Mouse (Mus musculus) kidney, embryonic 16.5 days (tissue): Measurements from ENCODE around the gene Ncl. TPM values are rescaled to one million over a fixed set of nuclear protein-coding genes. Genes with fewer than 3 reads are reported as not detected.

ENCODE experiments used
- ATAC-seq: fragments of 200-750 bp; cut with Nextera tagmentation; 2 replicates; pipeline ENCODE4 v1.8.0; 2017; ENCODE audit warnings: moderate TSS enrichment; ENCODE audit not compliant: low FRiP score, low TSS enrichment
- H3K27ac ChIP-seq: fragments of 300-500 bp; sonication (generic); 2 replicates; pipeline ENCODE4 v1.5.1; 2014; ENCODE audit warnings: low read length
- H3K27me3 ChIP-seq: fragments of 300-500 bp; sonication (generic); 2 replicates; pipeline ENCODE4 v1.6.1; 2014; ENCODE audit warnings: low read length, control low read depth, mixed read lengths; ENCODE audit not compliant: insufficient read depth
- H3K36me3 ChIP-seq: fragments of 300-500 bp; sonication (generic); 2 replicates; pipeline ENCODE4 v1.6.1; 2014; ENCODE audit warnings: low read length, control low read depth, mixed read lengths; ENCODE audit not compliant: insufficient read depth
- H3K4me1 ChIP-seq: fragments of 300-500 bp; sonication (generic); 2 replicates; pipeline ENCODE4 v1.6.1; 2014; ENCODE audit warnings: low read length, control low read depth, mixed read lengths; ENCODE audit not compliant: insufficient read depth
- H3K4me2 ChIP-seq: fragments of 300-500 bp; sonication (generic); replicated peaks from 2 replicates; pipeline ENCODE4 v1.6.1; 2014; ENCODE audit warnings: low read depth, low read length
- H3K4me3 ChIP-seq: fragments of 300-500 bp; sonication (generic); 2 replicates; pipeline ENCODE4 v1.5.1; 2014; ENCODE audit warnings: mild to moderate bottlenecking, low read length
- H3K9ac ChIP-seq: fragments of 300-500 bp; sonication (generic); replicated peaks from 2 replicates; pipeline ENCODE4 v1.6.1; 2014; ENCODE audit warnings: low read length
- H3K9me3 ChIP-seq: fragments of 300-500 bp; sonication (generic); 2 replicates; pipeline ENCODE4 v1.6.1; 2016; ENCODE audit warnings: low read length, control low read depth
- whole genome bisulfite sequencing: fragments of 180-500 bp; shearing (Covaris S2); extraction: QIAGEN DNeasy Blood & Tissue Kit; methylation state at CpG from one replicate; pipeline ENCODE4 v1.1.7; 2014; 5-methylcytosine and 5-hydroxymethylcytosine counted together
- polyA plus RNA-seq: library from polyadenylated mRNA; unstranded; fragments of >200 nt; fragmentation: Nextera tagmentation; extraction: Ambion mirVana; gene quantifications from 2 replicates; pipeline ENCODE4 v1.2.1, GENCODE M21; 2015

Ncl gene
- polyA plus RNA-seq, 1 experiment from 2014 or later = 432 TPM

GRCm38 (mm10) chr1:86363671-86364070 lies 4.5 kb upstream of the Ncl start:
- Histone ChIP-seq H3K4me2 (no peak overlapping the region), H3K9me3 (no peaks in the 10 kb centered on the region), H3K36me3 (no peaks in the 10 kb centered on the region), H3K4me1 (peaks cover 11% of the 10 kb centered on the region), H3K9ac (no peak overlapping the region), H3K4me3 (no peak overlapping the region), H3K27ac (no peak overlapping the region), H3K27me3 (no peaks in the 10 kb centered on the region)
- WGBS = 18% methylated on average over 6 of the region's 6 CpGs
- ATAC-seq = no peak

GRCm38 (mm10) chr1:86361852-86362615 lies 2.8 kb upstream of the Ncl start:
- WGBS = 80% methylated on average over 4 of the region's 4 CpGs
- H3K4me2 ChIP-seq = no peak overlapping the region

GRCm38 (mm10) chr1:86360441-86360840 lies 1.2 kb upstream of the Ncl start:
- 16% methylated on average over 12 of the region's 12 CpGs for WGBS
- ATAC-seq = no peak
- peak overlapping the region; percentile 88 for H3K27ac ChIP-seq

More at GRCm38 (mm10) chr1:86361852-86362615, 2.8 kb upstream of the Ncl start:
- Histone ChIP-seq H3K27me3 (no peaks in the 10 kb centered on the region), H3K36me3 (peaks cover 6% of the 10 kb centered on the region), H3K27ac (no peak overlapping the region), H3K9ac (no peak overlapping the region), H3K4me1 (peaks cover 22% of the 10 kb centered on the region), H3K9me3 (no peaks in the 10 kb centered on the region), H3K4me3 (no peak overlapping the region)
- no peak for ATAC-seq

GRCm38 (mm10) chr1:86359798-86360179 lies 589 bp upstream of the Ncl start:
- H3K36me3 ChIP-seq = peaks cover 25% of the 10 kb centered on the region
- ATAC-seq = peak; percentile 8; the same call in 1 of the 2 replicates
- under 1% methylated on average over 26 of the region's 26 CpGs for WGBS

More at GRCm38 (mm10) chr1:86360441-86360840, 1.2 kb upstream of the Ncl start:
- Histone ChIP-seq H3K4me1 (peaks cover 28% of the 10 kb centered on the region), H3K9me3 (no peaks in the 10 kb centered on the region), H3K27me3 (no peaks in the 10 kb centered on the region), H3K9ac (peak overlapping the region; percentile 92), H3K4me2 (peak overlapping the region; percentile 87), H3K36me3 (peaks cover 18% of the 10 kb centered on the region), H3K4me3 (peak overlapping the region; percentile 78)

GRCm38 (mm10) chr1:86358229-86358905 lies 833 bp downstream of the Ncl start:
- H3K4me3 ChIP-seq = peak overlapping the region; percentile 78
- WGBS = under 1% methylated on average over 41 of the region's 41 CpGs
- no peaks in the 10 kb centered on the region for H3K27me3 ChIP-seq
- H3K4me1 ChIP-seq = peaks cover 28% of the 10 kb centered on the region
- peak overlapping the region; percentile 99 for H3K27ac ChIP-seq
- H3K4me2 ChIP-seq = peak overlapping the region; percentile 96
- peak overlapping the region; percentile 94 for H3K9ac ChIP-seq
- peaks cover 38% of the 10 kb centered on the region for H3K36me3 ChIP-seq
- ATAC-seq = no peak
- H3K9me3 ChIP-seq = no peaks in the 10 kb centered on the region

More at GRCm38 (mm10) chr1:86359798-86360179, 589 bp upstream of the Ncl start:
- no peaks in the 10 kb centered on the region for H3K27me3 ChIP-seq
- no peaks in the 10 kb centered on the region for H3K9me3 ChIP-seq
- peak overlapping the region; percentile 78 for H3K4me3 ChIP-seq
- peak overlapping the region; percentile 88 for H3K27ac ChIP-seq
- H3K9ac ChIP-seq = peak overlapping the region; percentile 92
- H3K4me1 ChIP-seq = peaks cover 28% of the 10 kb centered on the region
- peak overlapping the region; percentile 87 for H3K4me2 ChIP-seq

- Histone ChIP-seq H3K27me3 (no peaks in the 10 kb centered on the region), H3K4me2 (no peak overlapping the region), H3K9ac (no peak overlapping the region), H3K36me3 (peaks cover 75% of the 10 kb centered on the region), H3K27ac (no peak overlapping the region), H3K4me1 (peaks cover 19% of the 10 kb centered on the region; the same call in 1 of the 2 replicates), H3K4me3 (no peak overlapping the region), H3K9me3 (no peaks in the 10 kb centered on the region)
- 83% methylated on average over 2 of the region's 2 CpGs for WGBS
- no peak for ATAC-seq
These were observed 5.0 kb downstream of the Ncl start for GRCm38 (mm10) chr1:86354186-86354585.

- 90% methylated on average over 8 of the region's 8 CpGs for WGBS
- H3K4me1 ChIP-seq = 0 out of 2 replicates have a peak, but pooled peaks cover 3% of the 10 kb centered on the region
These were observed 8.6 kb downstream of the Ncl start for GRCm38 (mm10) chr1:86350576-86350975.

GRCm38 (mm10) chr1:86349696-86350095 lies 9.5 kb downstream of the Ncl start:
- H3K4me1 ChIP-seq = 0 out of 2 replicates have a peak, but pooled peaks cover 3% of the 10 kb centered on the region
- H3K36me3 ChIP-seq = peaks cover 71% of the 10 kb centered on the region
- no peak overlapping the region for H3K4me2 ChIP-seq
- H3K27me3 ChIP-seq = no peaks in the 10 kb centered on the region
- H3K9ac ChIP-seq = no peak overlapping the region
- ATAC-seq = no peak
- WGBS = 90% methylated on average over 1 of the region's 1 CpGs
- no peak overlapping the region for H3K4me3 ChIP-seq
- H3K27ac ChIP-seq = no peak overlapping the region; the same call in 1 of the 2 replicates
- no peaks in the 10 kb centered on the region for H3K9me3 ChIP-seq

More at GRCm38 (mm10) chr1:86350576-86350975, 8.6 kb downstream of the Ncl start:
- Histone ChIP-seq H3K27ac (no peak overlapping the region), H3K9me3 (no peaks in the 10 kb centered on the region), H3K4me3 (no peak overlapping the region), H3K4me2 (no peak overlapping the region), H3K36me3 (peaks cover 78% of the 10 kb centered on the region), H3K27me3 (no peaks in the 10 kb centered on the region), H3K9ac (no peak overlapping the region)
- no peak for ATAC-seq

- Histone ChIP-seq H3K27me3 (no peaks in the 10 kb centered on the region), H3K36me3 (peaks cover 66% of the 10 kb centered on the region), H3K4me3 (no peak overlapping the region), H3K4me2 (no peak overlapping the region), H3K9ac (no peak overlapping the region), H3K9me3 (no peaks in the 10 kb centered on the region), H3K27ac (peak overlapping the region; percentile 4; the same call in 1 of the 2 replicates), H3K4me1 (0 out of 2 replicates have a peak, but pooled peaks cover 3% of the 10 kb centered on the region)
- 87% methylated on average over 3 of the region's 3 CpGs for WGBS
- ATAC-seq = no peak; the same call in 1 of the 2 replicates
These were observed 10.0 kb downstream of the Ncl start for GRCm38 (mm10) chr1:86349201-86349600.
